Mouse (Mus musculus) heart, postnatal 0 days (tissue): ENCODE results near the gene Wdr4. TPM values are rescaled to one million over a fixed set of nuclear protein-coding genes. Genes with fewer than 3 reads are reported as not detected.

Source experiments
- ATAC-seq: fragments of 200-750 bp; cut with Nextera tagmentation; 2 replicates; pipeline ENCODE4 v1.8.0; 2017; ENCODE audit warnings: low read depth, moderate number of reproducible peaks, moderate library complexity; ENCODE audit not compliant: insufficient read depth
- DNase-seq: peaks from one replicate; pipeline ENCODE4 v3.0.0-alpha.2; 2016; ENCODE audit warnings: low spot score
- H3K27ac ChIP-seq: fragments of 300-500 bp; sonication (generic); 2 replicates; pipeline ENCODE4 v1.5.1; 2014; ENCODE audit warnings: low read depth, mild to moderate bottlenecking
- H3K27me3 ChIP-seq: fragments of 300-500 bp; sonication (generic); 2 replicates; pipeline ENCODE4 v1.6.1; 2014; ENCODE audit warnings: low read length, mixed read lengths; ENCODE audit not compliant: control insufficient read depth, insufficient read depth
- H3K36me3 ChIP-seq: fragments of 300-500 bp; sonication (generic); replicated peaks from 2 replicates; pipeline ENCODE4 v1.6.1; 2014; ENCODE audit warnings: low read length, mixed read lengths; ENCODE audit not compliant: control insufficient read depth, insufficient read depth
- H3K4me1 ChIP-seq: fragments of 300-500 bp; sonication (generic); 2 replicates; pipeline ENCODE4 v1.6.1; 2014; ENCODE audit warnings: antibody characterized with exemption; ENCODE audit not compliant: control insufficient read depth, insufficient read depth
- H3K4me2 ChIP-seq: fragments of 300-500 bp; sonication (generic); 2 replicates; pipeline ENCODE4 v1.6.1; 2014; ENCODE audit warnings: low read depth, mild to moderate bottlenecking, low read length, moderate library complexity
- H3K4me3 ChIP-seq: fragments of 300-500 bp; sonication (generic); 2 replicates; pipeline ENCODE4 v1.5.1; 2014; ENCODE audit warnings: low read depth, low read length
- H3K9ac ChIP-seq: fragments of 300-500 bp; sonication (generic); replicated peaks from 2 replicates; pipeline ENCODE4 v1.6.1; 2014; ENCODE audit warnings: low read depth, low read length, mixed read lengths
- H3K9me3 ChIP-seq: fragments of 300-500 bp; sonication (generic); replicated peaks from 2 replicates; pipeline ENCODE4 v1.6.1; 2016; ENCODE audit warnings: low read length; ENCODE audit not compliant: control insufficient read depth
- CTCF ChIP-seq: IDR thresholded peaks from 2 replicates; pipeline ENCODE4 v1.5.1; 2016; ENCODE audit warnings: antibody characterized with exemption, control low read depth, low read depth
- EP300 ChIP-seq: IDR thresholded peaks from 2 replicates; pipeline ENCODE4 v1.6.1; 2016; ENCODE audit warnings: antibody characterized with exemption, low read depth
- WGBS: fragments of 180-500 bp; shearing (Covaris S2); extraction: QIAGEN DNeasy Blood & Tissue Kit; methylation state at CpG from one replicate; pipeline ENCODE4 v1.1.7; 2014; 5-methylcytosine and 5-hydroxymethylcytosine counted together
- polyA plus RNA-seq: library from polyadenylated mRNA; unstranded; fragments of >200 nt; fragmentation: Nextera tagmentation; extraction: Ambion mirVana; gene quantifications from 2 replicates; pipeline ENCODE4 v1.2.1, GENCODE M21; 2015
- total RNA-seq: library from RNA; depleted of rRNA; stranded (reverse); fragments of >200 nt; gene quantifications from 2 replicates; pipeline ENCODE4 v1.2.3, GENCODE M21; 2014; ENCODE audit warnings: low replicate concordance

The Wdr4 gene
- total and polyA plus RNA-seq, 2 experiments from 2014 or later, result 10.4 to 30.8 TPM

DNA sequence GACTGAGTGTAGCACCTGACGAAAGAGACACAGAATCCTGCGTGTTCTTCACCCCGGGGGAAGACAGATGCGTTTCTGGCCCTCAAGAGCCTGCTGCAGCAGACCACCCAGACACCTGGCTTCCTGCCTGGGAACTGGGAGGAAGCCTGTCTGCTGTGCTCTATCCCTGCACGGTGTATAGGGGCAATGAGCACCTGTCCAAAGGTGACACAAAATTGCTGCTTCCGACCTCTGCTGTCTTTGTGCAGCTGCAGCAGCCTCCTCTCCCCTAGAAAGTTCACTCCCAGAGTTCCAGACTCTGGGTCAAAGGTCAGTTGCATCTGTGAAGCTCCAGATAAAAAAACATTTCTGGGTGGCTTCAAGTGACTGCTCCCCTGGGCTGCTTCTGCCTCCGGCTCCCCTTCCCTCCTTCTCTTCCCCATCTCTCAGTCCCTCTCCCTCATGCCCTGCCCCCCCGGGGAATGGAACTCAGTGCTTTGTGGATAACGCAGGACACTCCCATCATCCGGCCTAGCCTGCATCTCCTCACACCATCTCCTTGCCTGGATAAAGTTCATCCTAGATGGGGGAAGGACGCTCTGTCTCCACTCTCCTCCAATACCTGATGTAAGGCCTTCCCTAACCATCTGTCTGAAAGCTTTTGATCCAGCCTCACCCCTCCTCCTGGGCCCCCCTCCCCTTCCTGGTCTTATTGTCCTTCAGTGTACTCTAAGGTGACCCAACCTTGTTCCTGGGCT, 40.5 kb downstream of the Wdr4 start:
- DNase-seq (no peak), ATAC-seq (no peak)
- Histone ChIP-seq H3K27me3 (no peaks in the 10 kb centered on the region), H3K9ac (no peak overlapping the region), H3K9me3 (no peaks in the 10 kb centered on the region), H3K27ac (no peak overlapping the region), H3K36me3 (no peaks in the 10 kb centered on the region), H3K4me2 (no peak overlapping the region), H3K4me3 (no peak overlapping the region), H3K4me1 (no peaks in the 10 kb centered on the region)
- 50% methylated on average over 11 of the region's 11 CpGs for WGBS
- no peak for TF ChIP-seq CTCF
- TF ChIP-seq EP300, result no peak

- no peak for TF ChIP-seq EP300
- TF ChIP-seq CTCF, result no peak
Observed at GRCm38 (mm10) chr17:31478606-31479005, 41.2 kb downstream of the Wdr4 start.

GRCm38 (mm10) chr17:31474388-31474787, 45.4 kb downstream of the Wdr4 start:
- Histone ChIP-seq H3K36me3 (no peaks in the 10 kb centered on the region), H3K27me3 (no peaks in the 10 kb centered on the region), H3K4me1 (no peaks in the 10 kb centered on the region), H3K9me3 (no peaks in the 10 kb centered on the region), H3K4me3 (no peak overlapping the region), H3K4me2 (no peak overlapping the region), H3K9ac (no peak overlapping the region), H3K27ac (no peak overlapping the region)
- no peak for TF ChIP-seq EP300
- no peak for TF ChIP-seq CTCF
- ATAC-seq (no peak), DNase-seq (no peak)
- WGBS, result 79% methylated on average over 6 of the region's 6 CpGs

More at GRCm38 (mm10) chr17:31478606-31479005, 41.2 kb downstream of the Wdr4 start:
- Histone ChIP-seq H3K4me2 (no peak overlapping the region), H3K27me3 (no peaks in the 10 kb centered on the region), H3K4me3 (no peak overlapping the region), H3K9me3 (no peaks in the 10 kb centered on the region), H3K36me3 (no peaks in the 10 kb centered on the region), H3K9ac (no peak overlapping the region), H3K4me1 (no peaks in the 10 kb centered on the region), H3K27ac (no peak overlapping the region)
- no peak for ATAC-seq
- no peak for DNase-seq
- WGBS, result 76% methylated on average over 7 of the region's 7 CpGs

GRCm38 (mm10) chr17:31470766-31471418, 48.9 kb downstream of the Wdr4 start:
- Histone ChIP-seq H3K36me3 (no peaks in the 10 kb centered on the region), H3K4me3 (no peak overlapping the region), H3K27ac (no peak overlapping the region), H3K4me1 (no peaks in the 10 kb centered on the region), H3K9ac (no peak overlapping the region), H3K4me2 (no peak overlapping the region), H3K27me3 (no peaks in the 10 kb centered on the region), H3K9me3 (no peaks in the 10 kb centered on the region)
- 81% methylated on average over 5 of the region's 5 CpGs for WGBS
- ATAC-seq (no peak), DNase-seq (no peak)
- TF ChIP-seq CTCF, result no peak
- TF ChIP-seq EP300, result no peak

DNA sequence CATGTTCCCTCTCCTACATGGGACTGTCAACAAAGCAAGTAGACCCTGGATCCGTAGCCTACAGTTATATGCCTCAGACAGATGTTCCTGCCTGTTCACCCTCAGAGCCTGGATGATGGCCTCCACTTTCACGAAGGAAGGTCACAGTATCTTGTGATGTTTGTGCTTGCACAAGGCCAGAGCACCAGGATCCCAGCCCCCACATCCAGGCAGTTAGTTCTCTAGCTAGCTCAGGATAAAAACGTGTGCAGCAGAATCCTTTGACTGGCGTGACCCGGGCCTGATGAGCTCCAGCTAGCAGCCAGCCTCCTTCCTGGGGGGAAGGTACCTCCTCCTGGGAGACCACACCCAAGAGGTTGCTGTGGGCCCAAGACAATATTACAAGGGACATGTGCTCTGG, 51.3 kb downstream of the Wdr4 start:
- Histone ChIP-seq H3K4me2 (no peak overlapping the region), H3K4me3 (no peak overlapping the region), H3K27me3 (no peaks in the 10 kb centered on the region), H3K27ac (no peak overlapping the region), H3K9me3 (no peaks in the 10 kb centered on the region), H3K36me3 (no peaks in the 10 kb centered on the region), H3K4me1 (no peaks in the 10 kb centered on the region), H3K9ac (no peak overlapping the region)
- no peak for ATAC-seq
- TF ChIP-seq CTCF (no peak), EP300 (no peak)
- WGBS, result 64% methylated on average over 5 of the region's 5 CpGs
- DNase-seq, result no peak
